Mouse (Mus musculus) hindbrain, embryonic 16.5 days (tissue): ENCODE data around the gene Gm13290. TPM values are rescaled to one million over a fixed set of nuclear protein-coding genes. Genes with fewer than 3 reads are reported as not detected.
"Not testable (repeated sequence)": the region's sequence is repeated elsewhere in the genome, so short reads cannot be mapped to it uniquely, and the experiment has no call there.

ENCODE experiments used
- ATAC-seq: fragments of 200-750 bp; cut with Nextera tagmentation; 2 replicates; pipeline ENCODE4 v1.8.0; 2017; ENCODE audit warnings: moderate TSS enrichment, moderate library complexity
- H3K27ac ChIP-seq: fragments of 300-500 bp; sonication (generic); 2 replicates; pipeline ENCODE4 v1.5.1; 2014; ENCODE audit warnings: low read depth, mild to moderate bottlenecking, control low read depth, low read length, moderate library complexity
- H3K27me3 ChIP-seq: fragments of 300-500 bp; sonication (generic); replicated peaks from 2 replicates; pipeline ENCODE4 v1.6.1; 2014; ENCODE audit warnings: low read length; ENCODE audit not compliant: control insufficient read depth, insufficient read depth
- H3K36me3 ChIP-seq: fragments of 300-500 bp; sonication (generic); 2 replicates; pipeline ENCODE4 v1.6.1; 2014; ENCODE audit warnings: mild to moderate bottlenecking, low read length, moderate library complexity, mixed read lengths; ENCODE audit not compliant: control insufficient read depth, insufficient read depth
- H3K4me1 ChIP-seq: fragments of 300-500 bp; sonication (generic); 2 replicates; pipeline ENCODE4 v1.6.1; 2014; ENCODE audit warnings: low read depth, low read length; ENCODE audit not compliant: control insufficient read depth, insufficient read depth
- H3K4me2 ChIP-seq: fragments of 300-500 bp; sonication (generic); 2 replicates; pipeline ENCODE4 v1.6.1; 2014; ENCODE audit warnings: mild to moderate bottlenecking, low read length, control low read depth, moderate library complexity
- H3K4me3 ChIP-seq: fragments of 300-500 bp; sonication (generic); 2 replicates; pipeline ENCODE4 v1.5.1; 2014; ENCODE audit warnings: mild to moderate bottlenecking, low read length, control low read depth, moderate library complexity
- H3K9ac ChIP-seq: fragments of 300-500 bp; sonication (generic); 2 replicates; pipeline ENCODE4 v1.6.1; 2014; ENCODE audit warnings: low read depth, mild to moderate bottlenecking, control low read depth, low read length, moderate library complexity
- H3K9me3 ChIP-seq: fragments of 300-500 bp; sonication (generic); 2 replicates; pipeline ENCODE4 v1.6.1; 2014; ENCODE audit warnings: mild to moderate bottlenecking, low read length, moderate library complexity; ENCODE audit not compliant: control insufficient read depth
- whole genome bisulfite sequencing: fragments of 180-500 bp; shearing (Covaris S2); extraction: QIAGEN DNeasy Blood & Tissue Kit; methylation state at CpG from one replicate; pipeline ENCODE4 v1.1.7; 2014; 5-methylcytosine and 5-hydroxymethylcytosine counted together
- polyA plus RNA-seq: library from polyadenylated mRNA; unstranded; fragments of >200 nt; fragmentation: Nextera tagmentation; extraction: Ambion mirVana; gene quantifications from 2 replicates; pipeline ENCODE4 v1.2.1, GENCODE M21; 2015

Gene Gm13290
- polyA plus RNA-seq, 1 experiment from 2014 or later: not detected

DNA sequence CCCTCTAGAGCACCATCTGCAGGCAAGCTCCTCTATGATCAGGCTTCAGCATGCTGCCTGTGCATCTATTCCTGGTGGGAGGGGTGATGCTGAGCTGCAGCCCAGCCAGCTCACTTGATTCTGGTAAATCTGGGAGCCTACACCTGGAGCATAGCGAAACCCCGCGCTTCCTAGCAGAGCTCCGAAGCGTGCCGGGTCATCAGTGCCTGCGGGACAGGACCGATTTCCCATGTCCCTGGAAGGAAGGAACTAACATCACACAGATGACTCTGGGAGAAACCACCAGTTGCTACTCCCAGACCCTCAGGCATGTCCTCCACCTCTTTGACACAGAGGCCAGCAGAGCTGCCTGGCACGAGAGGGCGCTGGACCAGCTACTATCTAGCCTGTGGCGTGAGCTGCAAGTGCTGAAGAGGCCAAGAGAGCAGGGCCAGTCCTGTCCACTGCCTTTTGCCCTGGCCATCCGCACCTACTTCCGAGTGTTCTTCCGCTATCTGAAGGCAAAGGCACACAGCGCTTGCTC, 18.8 kb upstream of the Gm13290 start, which contains the start of gene Gm13271:
TSS of gene Gm13271 (plus strand) at position 51 of the 523 bp plus-strand sequence.
- not testable (repeated sequence) for H3K4me1 ChIP-seq, H3K27me3 ChIP-seq, H3K4me3 ChIP-seq, H3K27ac ChIP-seq, ATAC-seq, H3K9me3 ChIP-seq, H3K36me3 ChIP-seq, H3K9ac ChIP-seq, H3K4me2 ChIP-seq
- WGBS: 73% methylated on average over 12 of the region's 15 CpGs

DNA sequence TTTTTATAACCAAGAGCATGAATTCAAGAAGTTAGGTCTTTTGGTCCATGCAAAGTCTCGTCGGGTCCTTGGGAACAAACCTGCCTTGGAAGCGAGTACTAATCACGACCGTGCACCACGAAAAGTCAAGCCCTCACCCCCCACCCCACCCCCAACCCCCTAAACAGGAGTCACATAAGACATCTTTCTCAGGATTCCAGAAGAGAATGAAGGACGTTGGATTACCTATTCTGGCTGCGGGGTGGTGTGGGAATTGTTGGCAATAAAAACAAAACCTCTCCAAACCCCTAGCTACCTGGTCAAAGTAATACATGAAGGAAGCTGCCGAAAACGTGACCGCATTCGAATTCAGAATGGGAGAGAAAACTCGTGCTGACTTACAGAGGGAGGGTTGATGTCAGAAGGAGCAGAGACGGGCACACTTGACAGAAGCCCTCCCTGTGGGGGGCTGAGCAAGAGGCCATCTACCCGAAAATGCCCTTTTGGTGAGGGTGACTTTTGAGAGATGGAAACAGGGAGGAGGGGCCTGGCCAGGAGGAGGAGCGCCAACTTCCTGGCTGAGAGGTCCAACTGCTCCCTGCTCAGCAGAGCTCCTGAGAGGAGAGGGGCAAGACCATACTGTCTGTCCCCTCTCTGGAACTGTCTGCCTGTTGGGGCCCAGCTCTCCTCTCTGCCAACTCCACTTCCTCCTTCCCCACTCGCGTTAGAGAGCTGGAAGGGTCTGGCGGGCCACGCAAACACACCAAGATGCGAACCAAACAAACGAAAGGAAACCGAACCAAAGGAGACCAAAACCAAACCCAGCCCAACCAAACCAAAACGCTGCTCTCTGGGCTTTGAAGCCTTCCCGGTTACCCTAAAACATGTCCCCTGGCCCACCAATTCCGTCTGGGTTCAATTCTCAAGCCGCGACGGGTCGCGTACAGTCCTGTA, 16.8 kb upstream of the Gm13290 start:
- H3K4me2 ChIP-seq: peak overlapping the region; percentile 84
- not testable (repeated sequence) for ATAC-seq, H3K27me3 ChIP-seq, H3K4me1 ChIP-seq, H3K9me3 ChIP-seq, H3K36me3 ChIP-seq
- peak overlapping the region; percentile 58 for H3K9ac ChIP-seq
- H3K27ac ChIP-seq: peak overlapping the region; percentile 79
- 13% methylated on average over 28 of the region's 31 CpGs for WGBS
- H3K4me3 ChIP-seq: peak overlapping the region; percentile 47

DNA sequence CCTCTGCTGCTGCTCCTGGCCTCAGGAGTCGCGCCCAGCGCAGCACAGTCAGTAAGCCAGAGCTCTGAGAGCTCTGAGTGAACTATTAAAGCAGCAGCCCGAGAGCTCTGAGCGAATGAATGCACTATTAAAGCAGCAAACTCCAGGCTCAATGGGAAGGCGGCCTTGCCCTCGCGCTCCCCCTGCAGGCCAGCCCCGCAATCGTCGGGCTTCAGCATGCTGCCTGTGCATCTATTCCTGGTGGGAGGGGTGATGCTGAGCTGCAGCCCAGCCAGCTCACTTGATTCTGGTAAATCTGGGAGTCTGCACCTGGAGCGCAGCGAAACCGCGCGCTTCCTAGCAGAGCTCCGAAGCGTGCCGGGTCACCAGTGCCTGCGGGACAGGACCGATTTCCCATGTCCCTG, 16.0 kb upstream of the Gm13290 start:
- H3K9me3 ChIP-seq: not testable (repeated sequence)
- peak; percentile 100 for ATAC-seq
- peak overlapping the region; percentile 58 for H3K9ac ChIP-seq

DNA sequence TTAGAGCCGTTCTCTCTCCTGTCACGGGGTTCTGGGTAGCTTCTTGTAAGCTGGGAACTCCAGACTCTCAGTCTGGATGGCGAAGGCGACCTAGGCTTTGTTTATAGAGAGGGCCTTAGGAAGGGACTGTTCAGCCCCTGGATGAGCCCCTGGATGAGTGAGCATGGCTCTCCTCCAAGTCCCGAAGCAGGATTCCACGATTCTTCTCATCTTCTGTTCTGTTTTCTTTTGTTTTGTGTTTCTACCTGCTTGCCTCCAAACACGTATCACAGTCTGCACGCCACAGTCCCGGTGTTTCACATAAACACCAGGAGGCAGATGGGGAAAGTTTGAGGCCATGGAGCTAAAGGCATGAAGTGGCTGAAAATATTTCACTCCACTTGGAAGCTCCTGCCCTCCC, 14.9 kb upstream of the Gm13290 start:
- not testable (repeated sequence) for H3K36me3 ChIP-seq
- WGBS: 91% methylated on average over 9 of the region's 9 CpGs

More for the DNA sequence above, 16.0 kb upstream of the Gm13290 start:
- 0% methylated on average over 18 of the region's 21 CpGs for WGBS
- H3K27me3 ChIP-seq, H3K36me3 ChIP-seq, H3K4me1 ChIP-seq: not testable (repeated sequence)
- Histone ChIP-seq H3K27ac (peak overlapping the region; percentile 79), H3K4me3 (peak overlapping the region; percentile 47), H3K4me2 (peak overlapping the region; percentile 84)

DNA sequence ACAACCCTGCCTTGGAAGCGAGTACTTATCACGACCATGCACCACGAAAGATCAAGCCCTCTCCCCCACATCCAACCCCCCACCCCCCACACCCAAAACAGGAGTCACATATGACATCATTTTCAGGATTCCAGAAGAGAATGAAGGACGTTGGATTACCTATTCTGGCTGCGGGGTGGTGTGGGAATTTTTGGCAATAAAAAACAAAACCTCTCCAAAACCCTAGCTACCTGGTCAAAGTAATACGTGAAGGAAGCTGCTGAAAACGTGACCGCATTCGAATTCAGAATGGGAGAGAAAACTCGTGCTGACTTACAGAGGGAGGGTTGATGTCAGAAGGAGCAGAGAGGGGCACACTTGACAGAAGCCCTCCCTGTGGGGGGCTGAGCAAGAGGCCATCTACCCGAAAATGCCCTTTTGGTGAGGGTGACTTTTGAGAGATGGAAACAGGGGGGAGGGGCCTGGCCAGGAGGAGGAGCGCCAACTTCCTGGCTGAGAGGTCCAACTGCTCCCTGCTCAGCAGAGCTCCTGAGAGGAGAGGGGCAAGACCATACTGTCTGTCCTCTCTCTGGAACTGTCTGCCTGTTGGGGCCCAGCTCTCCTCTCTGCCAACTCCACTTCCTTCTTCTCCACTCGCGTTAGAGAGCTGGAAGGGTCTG, 13.9 kb upstream of the Gm13290 start, which contains the start of gene Gm13283:
TSS of gene Gm13283 (plus strand) at position 510 of the 659 bp plus-strand sequence.
- WGBS: 30% methylated on average over 8 of the region's 14 CpGs
- not testable (repeated sequence) for H3K9me3 ChIP-seq, H3K4me1 ChIP-seq, H3K27ac ChIP-seq, H3K36me3 ChIP-seq, H3K27me3 ChIP-seq, H3K9ac ChIP-seq, ATAC-seq
- peak within 1 kb of the TSS; percentile 37 for H3K4me3 ChIP-seq
- H3K4me2 ChIP-seq: peak within 1 kb of the TSS; percentile 57

More for the DNA sequence above, 14.9 kb upstream of the Gm13290 start:
- H3K4me1 ChIP-seq, H3K4me2 ChIP-seq, H3K9ac ChIP-seq, ATAC-seq, H3K4me3 ChIP-seq, H3K27ac ChIP-seq, H3K27me3 ChIP-seq, H3K9me3 ChIP-seq: not testable (repeated sequence)

DNA sequence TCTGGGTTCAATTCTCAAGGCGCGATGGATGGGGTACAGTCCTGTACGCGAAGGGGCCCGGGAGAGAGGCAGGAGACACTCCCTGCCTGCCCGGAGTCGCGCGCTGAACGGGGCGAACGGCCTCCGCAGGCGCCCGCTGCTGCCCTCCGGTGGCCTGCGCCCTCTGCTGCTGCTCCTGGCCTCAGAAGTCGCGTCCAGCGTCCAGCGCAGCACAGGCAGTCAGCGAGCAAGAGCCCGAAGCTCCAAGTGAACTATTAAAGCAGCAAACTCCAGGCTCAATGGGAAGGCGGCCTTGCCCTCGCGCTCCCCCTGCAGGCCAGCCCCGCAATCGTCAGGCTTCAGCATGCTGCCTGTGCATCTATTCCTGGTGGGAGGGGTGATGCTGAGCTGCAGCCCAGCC, 13.2 kb upstream of the Gm13290 start:
- not testable (repeated sequence) for H3K4me1 ChIP-seq, H3K9ac ChIP-seq, ATAC-seq, H3K36me3 ChIP-seq, H3K9me3 ChIP-seq, H3K27me3 ChIP-seq, H3K27ac ChIP-seq
- WGBS: 1% methylated on average over 15 of the region's 28 CpGs
- Histone ChIP-seq H3K4me2 (peak overlapping the region; percentile 57), H3K4me3 (peak overlapping the region; percentile 37)

DNA sequence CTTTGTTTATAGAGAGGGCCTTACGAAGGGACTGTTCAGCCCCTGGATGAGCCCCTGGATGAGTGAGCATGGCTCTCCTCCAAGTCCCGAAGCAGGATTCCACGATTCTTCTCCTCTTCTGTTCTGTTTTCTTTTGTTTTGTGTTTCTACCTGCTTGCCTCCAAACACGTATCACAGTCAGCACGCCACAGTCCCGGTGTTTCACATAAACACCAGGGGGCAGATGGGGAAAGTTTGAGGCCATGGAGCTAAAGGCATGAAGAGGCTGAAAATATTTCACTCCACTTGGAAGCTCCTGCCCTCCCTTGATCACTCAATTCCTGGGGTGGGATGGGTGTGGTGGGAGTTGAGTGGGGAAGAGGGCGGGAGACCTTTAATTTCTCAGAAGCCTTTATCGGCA, 11.9 kb upstream of the Gm13290 start:
- not testable (repeated sequence) for H3K9me3 ChIP-seq, ATAC-seq, H3K4me1 ChIP-seq, H3K36me3 ChIP-seq, H3K4me2 ChIP-seq, H3K27ac ChIP-seq, H3K4me3 ChIP-seq, H3K27me3 ChIP-seq, H3K9ac ChIP-seq
- 85% methylated on average over 6 of the region's 8 CpGs for WGBS

DNA sequence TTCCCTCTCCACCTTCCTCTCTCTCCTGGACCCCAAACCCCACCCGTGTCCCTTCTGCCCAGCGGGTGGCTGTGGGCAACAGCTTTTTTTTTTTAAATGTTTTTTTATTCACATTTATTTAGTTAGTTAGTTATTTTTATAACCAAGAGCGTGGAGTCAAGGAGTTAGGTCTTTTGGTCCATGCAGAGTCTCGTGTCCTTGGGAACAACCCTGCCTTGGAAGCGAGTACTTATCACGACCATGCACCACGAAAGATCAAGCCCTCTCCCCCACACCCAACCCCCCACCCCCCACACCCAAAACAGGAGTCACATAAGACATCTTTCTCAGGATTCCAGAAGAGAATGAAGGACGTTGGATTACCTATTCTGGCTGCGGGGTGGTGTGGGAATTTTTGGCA, 11.3 kb upstream of the Gm13290 start:
- ATAC-seq: not testable (repeated sequence)

DNA sequence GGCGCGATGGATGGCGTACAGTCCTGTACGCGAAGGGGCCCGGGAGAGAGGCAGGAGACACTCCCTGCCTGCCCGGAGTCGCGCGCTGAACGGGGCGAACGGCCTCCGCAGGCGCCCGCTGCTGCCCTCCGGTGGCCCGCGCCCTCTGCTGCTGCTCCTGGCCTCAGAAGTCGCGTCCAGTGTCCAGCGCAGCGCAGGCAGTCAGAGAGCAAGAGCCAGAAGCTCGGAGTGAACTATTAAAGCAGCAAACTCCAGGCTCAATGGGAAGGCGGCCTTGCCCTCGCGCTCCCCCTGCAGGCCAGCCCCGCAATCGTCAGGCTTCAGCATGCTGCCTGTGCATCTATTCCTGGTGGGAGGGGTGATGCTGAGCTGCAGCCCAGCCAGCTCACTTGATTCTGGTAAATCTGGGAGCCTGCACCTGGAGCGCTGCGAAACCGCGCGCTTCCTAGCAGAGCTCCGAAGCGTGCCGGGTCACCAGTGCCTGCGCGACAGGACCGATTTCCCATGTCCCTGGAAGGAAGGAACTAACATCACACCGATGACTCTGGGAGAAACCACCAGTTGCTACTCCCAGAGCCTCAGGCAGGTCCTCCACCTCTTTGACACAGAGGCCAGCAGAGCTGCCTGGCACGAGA, 10.1 kb upstream of the Gm13290 start:
- Histone ChIP-seq H3K4me2 (peak overlapping the region; percentile 60), H3K4me3 (peak overlapping the region; percentile 40)
- not testable (repeated sequence) for H3K27me3 ChIP-seq, H3K36me3 ChIP-seq, H3K9ac ChIP-seq, H3K9me3 ChIP-seq, H3K4me1 ChIP-seq, H3K27ac ChIP-seq, ATAC-seq
- WGBS: 3% methylated on average over 18 of the region's 42 CpGs

More for the DNA sequence above, 11.3 kb upstream of the Gm13290 start:
- H3K36me3 ChIP-seq, H3K4me1 ChIP-seq, H3K4me3 ChIP-seq, H3K9ac ChIP-seq, H3K27me3 ChIP-seq, H3K4me2 ChIP-seq, H3K27ac ChIP-seq, H3K9me3 ChIP-seq: not testable (repeated sequence)
- 59% methylated on average over 8 of the region's 9 CpGs for WGBS
